Mouse (Mus musculus): ENCODE data around the gene Gzmf.
"Not testable (repeated sequence)": the region's sequence is repeated elsewhere in the genome, so short reads cannot be mapped to it uniquely, and the experiment has no call there.

The Gzmf gene

GRCm38 (mm10) chr14:56211317-56211716 is at the start of gene Gzmf:
Gene Gzmf (minus strand): TSS chr14:56211417.
- DNase-seq (ENCODE audit: low spot score): no peak

DNA sequence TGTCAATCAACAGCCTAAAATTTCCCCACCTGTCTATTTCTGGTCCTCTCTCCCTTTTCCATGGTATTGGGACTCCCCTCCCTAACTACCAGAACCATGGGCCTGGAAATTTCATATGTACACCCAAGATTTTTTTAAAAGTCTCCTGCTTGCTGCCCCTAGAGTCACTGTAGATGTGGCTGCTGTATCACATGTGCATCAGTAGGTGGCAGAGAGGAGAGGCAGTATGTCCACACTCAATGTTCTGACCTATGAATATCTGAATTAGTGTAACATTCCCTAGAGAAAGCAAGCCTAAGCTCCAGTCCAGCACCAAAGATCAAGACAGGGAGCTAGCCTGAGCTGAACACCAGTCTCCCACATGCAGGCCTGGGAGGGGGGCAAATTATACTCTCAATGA is 29.2 kb upstream of the Gzmf start:
- no peak for DNase-seq (ENCODE audit: low spot score)

DNA sequence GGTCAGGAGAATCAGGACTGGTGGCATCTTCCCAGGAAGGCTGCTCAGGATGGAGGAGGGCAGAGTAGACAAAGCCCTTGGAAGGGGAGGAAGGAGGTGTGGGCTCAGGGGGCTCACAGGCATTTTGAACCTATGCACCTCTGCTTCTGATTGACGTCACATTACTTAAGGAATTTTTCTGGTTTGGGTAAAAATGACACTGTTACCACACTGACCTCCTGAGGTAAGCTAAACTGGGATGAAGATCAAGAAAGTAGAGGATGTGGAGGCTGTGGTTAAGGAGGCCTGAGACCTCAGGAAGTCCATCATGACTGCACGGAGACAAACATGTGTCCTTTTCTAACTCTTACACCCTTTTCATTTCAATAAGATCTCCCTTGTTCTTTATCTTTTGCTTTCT is 23.3 kb upstream of the Gzmf start, which contains the start of gene Gzmc:
TSS of gene Gzmc (minus strand) at position 101 of the 400 bp plus-strand sequence.
- no peak for DNase-seq (ENCODE audit: low spot score)

- no peak for DNase-seq (ENCODE audit: low spot score)
Measured at GRCm38 (mm10) chr14:56205613-56206012, 5.6 kb downstream of the Gzmf start.

DNA sequence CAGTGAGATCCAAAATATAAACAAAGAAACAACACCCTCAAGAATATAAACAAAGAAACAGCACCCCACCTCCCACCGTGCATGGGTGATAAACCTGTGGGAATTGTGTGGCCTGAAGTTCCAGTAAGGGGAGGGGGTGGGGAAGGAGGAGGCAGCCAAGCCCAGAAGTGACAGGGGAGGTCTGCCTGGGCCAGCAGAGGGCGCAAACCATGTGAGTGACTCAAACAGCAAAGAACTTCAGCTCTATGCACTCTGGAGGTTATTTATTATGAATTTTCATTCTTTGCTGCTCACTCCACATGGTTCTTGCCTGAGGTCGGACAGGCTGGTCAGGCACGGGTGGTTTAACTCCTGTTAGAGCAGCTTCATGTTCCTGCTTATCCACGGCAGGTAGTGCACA is 6.2 kb downstream of the Gzmf start:
- not testable (repeated sequence) for DNase-seq (ENCODE audit: low spot score)

GRCm38 (mm10) chr14:56203975-56204374 is 7.2 kb downstream of the Gzmf start:
- peak; percentile 33 for DNase-seq (ENCODE audit: low spot score)

- DNase-seq (ENCODE audit: low spot score): no peak
Measured at GRCm38 (mm10) chr14:56186946-56187345, 24.3 kb downstream of the Gzmf start.

GRCm38 (mm10) chr14:56186521-56186920 is 24.7 kb downstream of the Gzmf start:
- DNase-seq (ENCODE audit: low spot score): no peak

DNA sequence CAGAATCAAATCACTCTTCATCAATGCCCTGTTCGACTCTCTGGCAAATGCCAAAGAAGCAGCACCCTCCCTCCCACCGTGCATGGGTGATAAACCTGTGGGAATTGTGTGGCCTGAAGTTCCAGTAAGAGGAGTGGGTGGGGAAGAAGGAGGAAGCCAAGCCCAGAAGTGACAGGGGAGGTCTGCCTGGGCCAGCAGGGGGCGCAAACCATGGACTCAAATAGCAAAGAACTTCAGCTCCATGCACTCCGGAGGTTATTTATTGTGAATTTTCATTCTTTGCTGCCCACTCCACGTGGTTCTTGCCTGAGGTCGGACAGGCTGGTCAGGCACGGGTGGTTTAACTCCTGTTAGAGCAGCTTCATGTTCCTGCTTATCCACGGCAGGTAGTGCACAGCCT is 33.6 kb downstream of the Gzmf start:
- DNase-seq (ENCODE audit: low spot score): not testable (repeated sequence)

DNA sequence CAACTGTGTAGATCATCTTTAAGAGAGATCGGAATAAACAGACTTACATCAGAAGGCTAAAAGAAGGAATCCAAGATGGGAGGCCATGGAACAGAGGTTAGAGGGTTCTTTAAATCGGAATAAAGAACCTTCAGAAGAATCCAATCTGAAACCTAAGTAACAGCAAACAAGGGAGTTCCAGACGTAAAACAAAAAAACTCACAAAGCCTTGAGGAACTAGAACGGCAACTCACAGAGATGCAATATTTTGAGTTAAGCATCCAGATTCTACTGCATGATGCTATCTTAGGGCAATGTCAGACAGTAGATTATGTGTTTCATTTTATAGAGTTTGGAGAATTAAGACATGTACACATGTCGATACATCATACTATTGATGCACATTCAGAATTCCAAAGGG is 36.7 kb downstream of the Gzmf start, which contains the start of gene Gzmn:
TSS of gene Gzmn (minus strand) at position 101 of the 400 bp plus-strand sequence.
- DNase-seq (ENCODE audit: low spot score): no peak

DNA sequence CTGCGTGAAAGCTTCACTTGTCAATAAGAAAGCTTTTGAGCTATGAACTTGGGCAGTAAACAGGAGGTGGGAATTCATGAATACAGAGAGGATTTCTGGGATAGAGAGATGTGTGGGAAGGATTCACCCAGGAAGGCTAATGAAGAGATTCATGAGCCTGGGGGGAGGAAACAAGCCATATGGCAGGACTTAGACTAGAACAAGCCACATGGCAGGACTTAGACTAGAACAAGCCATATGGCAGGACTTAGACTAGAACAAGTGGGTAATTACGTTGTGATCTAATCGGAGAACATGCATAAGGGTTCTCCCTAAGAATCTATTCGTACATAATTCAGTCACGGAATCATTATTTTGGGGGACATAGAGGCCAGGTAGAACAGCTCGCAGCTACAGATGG is 37.8 kb downstream of the Gzmf start:
- DNase-seq (ENCODE audit: low spot score): no peak

- DNase-seq (ENCODE audit: low spot score): no peak
Measured at GRCm38 (mm10) chr14:56172744-56173143, 38.5 kb downstream of the Gzmf start.

DNA sequence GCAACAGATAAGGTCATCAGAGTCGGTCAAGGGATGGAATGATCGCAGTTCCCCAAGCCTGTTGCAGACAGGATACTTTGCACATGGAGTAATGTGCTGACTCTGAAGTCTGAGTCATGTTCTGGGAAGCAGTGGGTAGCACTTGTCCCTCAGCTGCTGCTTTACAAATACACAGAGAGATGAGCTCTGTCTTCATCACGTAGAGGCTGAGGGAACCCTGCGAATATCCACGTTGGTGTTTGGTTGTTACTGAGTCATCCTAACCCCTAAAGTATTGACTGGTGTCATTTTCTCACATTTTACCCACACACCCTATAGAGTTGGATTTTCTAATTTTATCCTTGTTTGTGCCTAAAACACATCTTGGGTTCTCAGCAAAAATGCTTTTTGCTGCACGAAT is 43.2 kb downstream of the Gzmf start:
- DNase-seq (ENCODE audit: low spot score): no peak

DNA sequence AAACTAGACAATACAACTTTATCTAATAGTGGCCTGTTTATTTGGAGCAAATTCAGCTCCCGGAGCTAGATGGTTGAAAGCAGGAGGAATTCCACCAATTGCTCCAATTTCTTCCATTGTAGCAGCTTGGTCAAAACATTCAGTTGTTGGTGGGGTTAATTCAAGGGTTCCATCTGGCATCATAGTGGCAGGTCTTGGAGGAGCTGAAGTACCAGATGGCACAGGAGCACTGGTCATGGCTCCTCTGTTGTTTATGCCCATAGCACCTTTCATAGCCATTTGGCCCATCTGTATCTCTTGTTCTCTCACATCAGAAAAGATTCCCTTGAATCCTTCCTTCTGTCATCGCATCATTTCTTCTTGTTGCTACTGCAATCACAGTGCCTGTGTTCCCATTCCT is 49.1 kb downstream of the Gzmf start:
- DNase-seq (ENCODE audit: low spot score): no peak

- DNase-seq (ENCODE audit: low spot score): not testable (repeated sequence)
Measured at GRCm38 (mm10) chr14:56159479-56159878, 51.7 kb downstream of the Gzmf start, which contains the start of gene Gzmg. Gene Gzmg (minus strand): TSS chr14:56159579.

- DNase-seq (ENCODE audit: low spot score): no peak
Measured at GRCm38 (mm10) chr14:56155340-56155739, 55.9 kb downstream of the Gzmf start.
